In genomic region chr5:30647815-30648560, GRCm38 (mm10) we compare ENCODE assay signal across 8 mouse cellular contexts. TPM values are rescaled to one million over a fixed set of nuclear protein-coding genes. Genes with fewer than 3 reads are reported as not detected.
A peak's percentile ranks its signal among the peaks of the same experiment; 100 is the strongest.
DNase-seq lines count a peak whose midpoint lies in the region; ATAC-seq and TF ChIP-seq lines count a peak whose summit lies in the region.

Gene Slc35f6 (plus strand): TSS chr5:30647933.

- H3K27ac ChIP-seq in forebrain, embryonic 11.5 days (ENCODE audit: low read depth, low read length): no peak within 1 kb of the TSS
- peak within 1 kb of the TSS; percentile 52 for H3K27ac ChIP-seq in heart, embryonic 16.5 days (ENCODE audit: low read length)
- H3K27ac ChIP-seq in liver, embryonic 16.5 days (ENCODE audit: low read length): no peak within 1 kb of the TSS
- peak within 1 kb of the TSS; percentile 71 for H3K27ac ChIP-seq in neural tube, embryonic 13.5 days (replicated peaks)
- H3K27ac ChIP-seq in testis, adult 2 months (ENCODE audit: control insufficient read depth, insufficient read depth, low read depth, low read length): peak within 1 kb of the TSS; percentile 58

- no peaks in the 10 kb centered on the region for H3K36me3 ChIP-seq in forebrain, embryonic 11.5 days (ENCODE audit: control insufficient read depth, insufficient read depth, low read length)
- H3K36me3 ChIP-seq in heart, embryonic 16.5 days (ENCODE audit: control insufficient read depth, insufficient read depth): 0 out of 2 replicates have a peak, but pooled peaks cover 2% of the 10 kb centered on the region
- H3K36me3 ChIP-seq in liver, embryonic 16.5 days (ENCODE audit: control insufficient read depth, insufficient read depth): no peaks in the 10 kb centered on the region
- H3K36me3 ChIP-seq in neural tube, embryonic 13.5 days: peaks cover 16% of the 10 kb centered on the region
- no peaks in the 10 kb centered on the region for H3K36me3 ChIP-seq in testis, adult 2 months (ENCODE audit: control insufficient read depth, insufficient read depth, low read length)

- TF ChIP-seq CTCF in testis, adult 2 months (IDR thresholded peaks at IDR 0.05; ENCODE audit: control insufficient read depth, insufficient read depth, insufficient replicate concordance, low read depth, low read length): no peak

- no peaks in the 10 kb centered on the region for H3K9me3 ChIP-seq in forebrain, embryonic 11.5 days (ENCODE audit: control insufficient read depth, low read length)
- H3K9me3 ChIP-seq in heart, embryonic 16.5 days (replicated peaks; ENCODE audit: control insufficient read depth, low read length): no peaks in the 10 kb centered on the region
- H3K9me3 ChIP-seq in liver, embryonic 16.5 days (replicated peaks; ENCODE audit: control insufficient read depth, low read length): no peaks in the 10 kb centered on the region
- no peaks in the 10 kb centered on the region for H3K9me3 ChIP-seq in neural tube, embryonic 13.5 days

- peak within 1 kb of the TSS; percentile 66 for H3K4me3 ChIP-seq in forebrain, embryonic 11.5 days (ENCODE audit: low read depth, low read length)
- peak within 1 kb of the TSS; percentile 90 for H3K4me3 ChIP-seq in heart, embryonic 16.5 days (ENCODE audit: low read length)
- peak within 1 kb of the TSS; percentile 83 for H3K4me3 ChIP-seq in liver, embryonic 16.5 days (ENCODE audit: low read depth, low read length)
- peak within 1 kb of the TSS; percentile 91 for H3K4me3 ChIP-seq in neural tube, embryonic 13.5 days
- H3K4me3 ChIP-seq in testis, adult 2 months (ENCODE audit: control insufficient read depth, low read depth, low read length): peak within 1 kb of the TSS; percentile 94

- 0 out of 2 replicates have a peak, but pooled peaks cover 3% of the 10 kb centered on the region for H3K4me1 ChIP-seq in forebrain, embryonic 11.5 days (replicated peaks; ENCODE audit: control insufficient read depth, insufficient read depth, low read length)
- H3K4me1 ChIP-seq in heart, embryonic 16.5 days (ENCODE audit: control insufficient read depth, insufficient read depth, low read length): peaks cover 29% of the 10 kb centered on the region
- H3K4me1 ChIP-seq in liver, embryonic 16.5 days (ENCODE audit: control insufficient read depth, low read depth, low read length): peaks cover 17% of the 10 kb centered on the region
- peaks cover 23% of the 10 kb centered on the region for H3K4me1 ChIP-seq in neural tube, embryonic 13.5 days (replicated peaks)
- H3K4me1 ChIP-seq in testis, adult 2 months (ENCODE audit: control insufficient read depth, insufficient read depth, low read length): peaks cover 12% of the 10 kb centered on the region

- DNase-seq in CD8-positive naive resting alpha-beta T cell, adult 2 months (ENCODE audit: low read depth in 2 of 2, low spot score in 2 of 2): peak; percentile 80 to 90
- peak; percentile 63 for DNase-seq in c-Kit-positive CD71-negative TER-119-negative erythroid progenitor cells, embryonic 14.5 days (ENCODE audit: low read depth)
- peak; percentile 93 for DNase-seq in forebrain, embryonic 11.5 days (ENCODE audit: low spot score)
- peak; percentile 96 to 97 for DNase-seq in kidney, postnatal 4 days

- peak within 1 kb of the TSS; percentile 93 for H3K4me2 ChIP-seq in forebrain, embryonic 11.5 days (ENCODE audit: low read depth, low read length, severe bottlenecking)
- peak within 1 kb of the TSS; percentile 79 for H3K4me2 ChIP-seq in heart, embryonic 16.5 days (ENCODE audit: low read depth, low read length)
- peak within 1 kb of the TSS; percentile 78 for H3K4me2 ChIP-seq in liver, embryonic 16.5 days (ENCODE audit: low read depth, low read length)
- peak within 1 kb of the TSS; percentile 98 for H3K4me2 ChIP-seq in neural tube, embryonic 13.5 days

- WGBS in forebrain, embryonic 11.5 days: 0% methylated on average over 37 of the region's 38 CpGs
- under 1% methylated on average over 38 of the region's 38 CpGs for WGBS in heart, embryonic 16.5 days
- WGBS in liver, embryonic 16.5 days (ENCODE audit: insufficient replicate concordance): under 1% methylated on average over 38 of the region's 38 CpGs
- WGBS in neural tube, embryonic 13.5 days: under 1% methylated on average over 38 of the region's 38 CpGs

- H3K9ac ChIP-seq in forebrain, embryonic 11.5 days (ENCODE audit: low read length): peak within 1 kb of the TSS; percentile 71
- peak within 1 kb of the TSS; percentile 87 for H3K9ac ChIP-seq in heart, embryonic 16.5 days (ENCODE audit: low read length)
- peak within 1 kb of the TSS; percentile 80 for H3K9ac ChIP-seq in liver, embryonic 16.5 days (ENCODE audit: low read depth, low read length)
- H3K9ac ChIP-seq in neural tube, embryonic 13.5 days: peak within 1 kb of the TSS; percentile 89

- peak; percentile 72 for TF ChIP-seq POLR2A in testis, adult 2 months (IDR thresholded peaks at IDR 0.05; ENCODE audit: control insufficient read depth, low read depth, low read length)

- H3K27me3 ChIP-seq in forebrain, embryonic 11.5 days (ENCODE audit: control insufficient read depth, insufficient read depth, low read length): no peaks in the 10 kb centered on the region
- H3K27me3 ChIP-seq in heart, embryonic 16.5 days (ENCODE audit: control insufficient read depth, insufficient read depth, low read length): no peaks in the 10 kb centered on the region
- H3K27me3 ChIP-seq in liver, embryonic 16.5 days (ENCODE audit: control insufficient read depth, insufficient read depth, low read depth, low read length): no peaks in the 10 kb centered on the region
- H3K27me3 ChIP-seq in neural tube, embryonic 13.5 days: no peaks in the 10 kb centered on the region
- no peaks in the 10 kb centered on the region for H3K27me3 ChIP-seq in testis, adult 2 months (ENCODE audit: control insufficient read depth, insufficient read depth, low read length)

- peak; percentile 97 for ATAC-seq in forebrain, embryonic 11.5 days (replicated peaks; ENCODE audit: low FRiP score)
- peak; percentile 92 for ATAC-seq in heart, embryonic 16.5 days (replicated peaks; ENCODE audit: extremely low read depth, insufficient read depth, low FRiP score)
- ATAC-seq in liver, embryonic 16.5 days (ENCODE audit: low read depth): peak; percentile 90
- peak; percentile 94 for ATAC-seq in neural tube, embryonic 13.5 days (ENCODE audit: low read depth)

RNA-seq across cellular contexts. Expression of gene Slc35f6, which starts in this region (rescaled TPM):
- 24.1 and 28.3 TPM in 2 replicates for polyA plus RNA-seq in forebrain, embryonic 11.5 days (2014; fragmentation: Nextera tagmentation; extraction: Ambion mirVana)
- 25.6 and 25.7 TPM in 2 replicates for polyA plus RNA-seq in heart, embryonic 16.5 days (2015; fragmentation: Nextera tagmentation; extraction: Ambion mirVana)
- polyA plus RNA-seq in liver, embryonic 16.5 days (2015; fragmentation: Nextera tagmentation; extraction: Ambion mirVana): 10.5 and 12.6 TPM in 2 replicates
- 26.5 and 28.0 TPM in 2 replicates for polyA plus RNA-seq in neural tube, embryonic 13.5 days (2015; fragmentation: Nextera tagmentation; extraction: Ambion mirVana)
- 29.4 TPM in 2 replicates for polyA plus RNA-seq in testis, adult 2 months (2012; rRNA removed)

Comparison
In these comparisons a context has a peak if more than half of its experiments do, and no peak if none do; other contexts are left out.
1. H3K27ac ChIP-seq: peak in heart, embryonic 16.5 days (single experiment), neural tube, embryonic 13.5 days (single experiment) and testis, adult 2 months (single experiment); none in forebrain, embryonic 11.5 days (single experiment) and liver, embryonic 16.5 days (single experiment).
2. Peak in every context shown above with its lines, with median percentiles within 50 percentile points of each other: DNase-seq, ATAC-seq, H3K4me2 ChIP-seq, H3K4me3 ChIP-seq and H3K9ac ChIP-seq.